Mouse (Mus musculus) MEL (cell line): ENCODE data around the gene Nectin2.

Source experiments
- CTCF ChIP-seq, 3 experiments: IDR thresholded peaks in 2 of 3; conservative IDR thresholded peaks in 1 of 3; 2 replicates each; pipeline ENCODE4 v1.5.1; 2011 to 2012; ENCODE audit warnings: low read length in 3 of 3, low read depth in 2 of 3, mild to moderate bottlenecking in 2 of 3, improper control_type of control experiment in 1 of 3, inconsistent platforms in 1 of 3, mixed read lengths in 1 of 3, moderate library complexity in 1 of 3; ENCODE audit not compliant: control insufficient read depth in 1 of 3, insufficient read depth in 1 of 3, poor library complexity in 1 of 3, severe bottlenecking in 1 of 3
- JUND ChIP-seq: IDR thresholded peaks from 2 replicates; pipeline ENCODE4 v1.6.1; 2011; ENCODE audit warnings: low read depth, mild to moderate bottlenecking, improper control_type of control experiment, low read length
- POLR2A ChIP-seq, 2 experiments: IDR thresholded peaks; 2 replicates each; pipeline ENCODE4 v1.6.1; 2011 to 2012; ENCODE audit warnings: low read length in 2 of 2, mild to moderate bottlenecking in 2 of 2, control low read depth in 1 of 2, improper control_type of control experiment in 1 of 2, low read depth in 1 of 2, moderate library complexity in 1 of 2; ENCODE audit not compliant: control insufficient read depth in 1 of 2, insufficient read depth in 1 of 2, poor library complexity in 1 of 2
- ZC3H11A ChIP-seq: IDR thresholded peaks from 2 replicates; pipeline ENCODE4 v1.6.1; 2012; ENCODE audit warnings: low read depth, mild to moderate bottlenecking, inconsistent platforms, low read length, improper control_type of control experiment

DNA sequence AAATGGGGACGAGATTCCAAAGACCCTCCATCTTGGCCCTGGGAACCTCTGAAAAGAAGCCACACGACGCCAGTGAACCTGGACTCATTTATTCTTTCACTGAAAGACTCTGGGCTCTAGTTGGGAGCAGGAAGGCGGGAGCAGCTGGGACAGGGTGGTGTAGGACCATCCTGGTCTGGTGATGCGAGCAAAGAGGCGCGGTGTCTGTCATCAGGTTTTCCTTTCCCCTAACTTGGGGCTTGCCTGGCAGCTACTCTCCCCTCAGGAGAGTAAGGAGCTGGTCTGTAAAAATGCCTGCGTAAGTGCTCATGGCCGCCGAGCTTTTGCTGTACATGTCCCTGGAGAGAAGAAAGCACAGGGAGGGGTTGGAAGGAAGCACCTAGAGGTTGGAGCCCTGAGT is 78.8 kb downstream of the Nectin2 start:
- TF ChIP-seq POLR2A (IDR thresholded peaks at IDR 0.05; ENCODE audit: control insufficient read depth in 1 of 2, insufficient read depth in 1 of 2, low read depth in 1 of 2, low read length in 2 of 2, poor library complexity in 1 of 2), result no peak
- no peak for TF ChIP-seq CTCF (IDR thresholded peaks at IDR 0.05 in 2 of 3, conservative IDR thresholded peaks at IDR 0.05 in 1 of 3; ENCODE audit: control insufficient read depth in 1 of 3, insufficient read depth in 1 of 3, low read depth in 2 of 3, low read length in 3 of 3, poor library complexity in 1 of 3, severe bottlenecking in 1 of 3)
- TF ChIP-seq JUND, result no peak
- TF ChIP-seq ZC3H11A, result no peak
